11 mouse cellular contexts compared by ENCODE assay signal in genomic region chr1:119329693-119330434, GRCm38 (mm10).
DNase-seq lines count a peak whose midpoint lies in the region; ATAC-seq lines count a peak whose summit lies in the region.
"Had no signal": no experiment of that assay in that cellular context is flagged by ENCODE, and none has a peak within 500 bp of the region (broad histone marks: within the 10 kb centered on the region; RNA-seq: fewer than 3 reads in every experiment).

No protein-coding gene starts in this region.

- H3K4me1 ChIP-seq in neural tube, embryonic 11.5 days (ENCODE audit: control insufficient read depth, insufficient read depth, low read length): peaks cover 7% of the 10 kb centered on the region; the same call in 1 of the 2 replicates
- H3K4me1 ChIP-seq in hindbrain, embryonic 10.5 days (replicated peaks): peaks cover 21% of the 10 kb centered on the region
- peaks cover 13% of the 10 kb centered on the region for H3K4me1 ChIP-seq in midbrain, embryonic 15.5 days
- H3K4me1 ChIP-seq: liver, embryonic 15.5 days had no signal

- ATAC-seq in neural tube, embryonic 11.5 days (ENCODE audit: insufficient read depth, low FRiP score, low TSS enrichment): peak; percentile 48
- ATAC-seq in midbrain, embryonic 15.5 days (replicated peaks): peak; percentile 68

- DNase-seq in neural tube, embryonic 11.5 days (ENCODE audit: low spot score): peak; percentile 38
- no peak for DNase-seq in neural tube, embryonic 10.5 days (ENCODE audit: extremely low spot score, low spot score)
- no peak for DNase-seq in hindbrain, embryonic 10.5 days (ENCODE audit: low spot score)
- no peak for DNase-seq in thymus, postnatal 36 days
- no peak for DNase-seq in layer of hippocampus, postnatal 10 days (ENCODE audit: low spot score in 2 of 2)
- DNase-seq in right cerebral cortex, postnatal 10 days (ENCODE audit: low spot score in 2 of 2): no peak
- DNase-seq: thymus, adult 2 months had no signal

- H3K27me3 ChIP-seq in neural tube, embryonic 11.5 days (ENCODE audit: control insufficient read depth, insufficient read depth, low read length): peaks cover 4% of the 10 kb centered on the region; the same call in 1 of the 2 replicates
- H3K27me3 ChIP-seq in hindbrain, embryonic 10.5 days (ENCODE audit: insufficient read depth, poor library complexity, severe bottlenecking): peaks cover 67% of the 10 kb centered on the region
- H3K27me3 ChIP-seq in midbrain, embryonic 15.5 days (replicated peaks): no peaks in the 10 kb centered on the region
- H3K27me3 ChIP-seq: CH12.LX; liver, embryonic 15.5 days had no signal

- no peak overlapping the region for H3K4me3 ChIP-seq in neural tube, embryonic 11.5 days (ENCODE audit: low read depth, low read length)
- no peak overlapping the region for H3K4me3 ChIP-seq in hindbrain, embryonic 10.5 days
- H3K4me3 ChIP-seq in midbrain, embryonic 15.5 days: no peak overlapping the region
- H3K4me3 ChIP-seq: liver, embryonic 15.5 days had no signal

- WGBS in neural tube, embryonic 11.5 days: 43% methylated on average over 7 of the region's 7 CpGs
- WGBS in hindbrain, embryonic 10.5 days: 28% methylated on average over 7 of the region's 7 CpGs
- 29% methylated on average over 7 of the region's 7 CpGs for WGBS in midbrain, embryonic 15.5 days

- no peak overlapping the region; the same call in 1 of the 2 replicates for H3K9ac ChIP-seq in neural tube, embryonic 11.5 days (ENCODE audit: low read length)
- H3K9ac ChIP-seq in midbrain, embryonic 15.5 days: no peak overlapping the region
- H3K9ac ChIP-seq: liver, embryonic 15.5 days had no signal

- no peaks in the 10 kb centered on the region for H3K36me3 ChIP-seq in neural tube, embryonic 11.5 days (ENCODE audit: control insufficient read depth, insufficient read depth, low read length)
- H3K36me3 ChIP-seq in hindbrain, embryonic 10.5 days: no peaks in the 10 kb centered on the region
- no peaks in the 10 kb centered on the region for H3K36me3 ChIP-seq in midbrain, embryonic 15.5 days (replicated peaks)
- H3K36me3 ChIP-seq: liver, embryonic 15.5 days had no signal

- H3K27ac ChIP-seq in neural tube, embryonic 11.5 days (ENCODE audit: low read depth, low read length): no peak overlapping the region
- H3K27ac ChIP-seq in hindbrain, embryonic 10.5 days: peak overlapping the region; percentile 78; the same call in 1 of the 2 replicates
- peak overlapping the region; percentile 14; the same call in 1 of the 2 replicates for H3K27ac ChIP-seq in midbrain, embryonic 15.5 days
- H3K27ac ChIP-seq: liver, embryonic 15.5 days; macrophage had no signal

- H3K9me3 ChIP-seq in neural tube, embryonic 11.5 days (ENCODE audit: control insufficient read depth, low read length): no peaks in the 10 kb centered on the region
- no peaks in the 10 kb centered on the region for H3K9me3 ChIP-seq in hindbrain, embryonic 10.5 days
- no peaks in the 10 kb centered on the region for H3K9me3 ChIP-seq in midbrain, embryonic 15.5 days
- H3K9me3 ChIP-seq: liver, embryonic 15.5 days had no signal

- no peak overlapping the region for H3K4me2 ChIP-seq in neural tube, embryonic 11.5 days (ENCODE audit: low read depth)
- no peak overlapping the region for H3K4me2 ChIP-seq in midbrain, embryonic 15.5 days
- H3K4me2 ChIP-seq: liver, embryonic 15.5 days had no signal
